Mouse (Mus musculus) lung, postnatal 25 days (tissue): ENCODE measurements around the gene Actn1.
A peak's percentile ranks its signal among the peaks of the same experiment; 100 is the strongest.

Source experiments
- DNase-seq: peaks from one replicate; pipeline ENCODE4 v3.0.0; 2022; ENCODE audit warnings: low spot score

Gene Actn1

DNA sequence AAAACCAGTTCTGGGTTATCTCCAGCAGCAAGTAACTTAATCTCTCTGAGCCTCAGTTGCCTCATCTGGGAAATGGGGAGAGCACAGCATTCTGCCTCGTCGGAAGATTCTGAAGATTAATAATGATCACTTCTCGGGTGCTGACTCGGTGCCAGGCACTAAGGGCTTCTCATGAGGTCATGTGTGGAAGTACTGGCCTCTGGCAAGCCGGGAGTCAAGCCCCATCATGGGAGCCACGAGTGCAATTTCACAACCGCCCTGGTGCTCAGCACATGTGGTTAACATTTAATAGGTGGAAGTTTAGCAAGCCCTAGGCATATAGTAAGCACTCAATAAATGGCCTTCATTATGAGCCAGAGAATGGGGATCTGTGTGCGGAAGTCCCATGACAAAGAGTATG, 125.0 kb downstream of the Actn1 start:
- DNase-seq, result peak; percentile 82

DNA sequence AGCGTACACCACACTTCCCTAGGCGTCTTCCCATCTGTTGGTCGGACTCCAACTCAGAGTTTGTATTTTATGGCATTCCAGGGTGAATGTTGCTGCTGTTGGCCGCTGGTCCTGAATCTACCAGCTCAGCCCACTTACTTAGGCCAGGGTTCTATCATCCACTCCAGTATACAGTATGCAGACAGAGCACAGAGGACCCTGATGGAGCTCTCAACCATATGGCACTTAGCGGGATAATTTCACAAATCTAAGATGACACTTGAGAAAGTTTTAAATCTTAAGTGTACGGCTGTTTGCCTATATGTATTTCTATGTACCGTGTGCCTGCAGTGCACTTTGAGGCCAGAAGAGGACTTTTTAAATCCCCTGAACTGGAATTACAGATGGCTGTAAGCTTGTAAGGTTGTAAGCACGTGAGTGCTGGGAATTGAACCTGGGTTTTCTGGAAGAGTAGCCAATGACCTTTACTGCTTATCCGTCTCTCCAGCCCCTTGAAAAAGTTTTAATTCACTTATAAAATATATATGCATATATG, 127.1 kb downstream of the Actn1 start:
- DNase-seq, result no peak

DNA sequence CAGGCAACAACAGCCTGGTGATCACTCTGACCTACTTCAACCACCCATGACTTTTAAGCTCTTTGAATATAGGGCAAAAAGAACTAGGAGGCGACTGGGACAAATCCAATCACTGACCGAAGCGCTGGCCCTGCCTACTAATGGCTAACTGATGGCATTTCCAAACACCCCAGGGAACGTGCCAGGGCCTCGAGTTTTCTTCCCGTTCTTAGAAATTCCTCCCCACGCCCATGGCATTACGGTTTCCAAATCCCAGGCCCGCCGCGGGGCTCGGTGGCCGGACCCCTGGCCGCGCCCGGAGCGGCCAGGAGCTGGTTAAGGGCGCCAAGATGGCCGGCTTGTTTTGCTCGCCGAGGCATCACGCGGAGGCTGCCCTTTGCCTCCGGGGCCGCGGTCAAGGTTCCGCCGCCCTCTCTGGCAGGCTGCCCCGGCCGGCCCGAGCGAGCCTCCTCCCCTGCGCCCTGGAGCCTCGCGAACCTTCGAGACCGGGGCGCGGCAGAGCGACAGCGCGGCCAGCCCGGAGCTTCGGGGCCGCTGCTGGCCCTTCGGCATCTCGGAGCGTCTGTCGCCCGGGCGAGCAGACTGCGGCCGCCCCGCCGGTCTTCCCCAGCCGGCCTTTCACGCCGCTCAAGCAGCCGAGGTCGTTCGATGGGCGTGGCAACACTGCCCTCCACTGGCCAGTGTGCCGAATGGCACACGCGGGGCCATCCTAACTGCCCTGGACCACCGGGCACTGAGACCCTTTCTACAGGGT, 127.7 kb downstream of the Actn1 start:
- peak; percentile 89 for DNase-seq

DNA sequence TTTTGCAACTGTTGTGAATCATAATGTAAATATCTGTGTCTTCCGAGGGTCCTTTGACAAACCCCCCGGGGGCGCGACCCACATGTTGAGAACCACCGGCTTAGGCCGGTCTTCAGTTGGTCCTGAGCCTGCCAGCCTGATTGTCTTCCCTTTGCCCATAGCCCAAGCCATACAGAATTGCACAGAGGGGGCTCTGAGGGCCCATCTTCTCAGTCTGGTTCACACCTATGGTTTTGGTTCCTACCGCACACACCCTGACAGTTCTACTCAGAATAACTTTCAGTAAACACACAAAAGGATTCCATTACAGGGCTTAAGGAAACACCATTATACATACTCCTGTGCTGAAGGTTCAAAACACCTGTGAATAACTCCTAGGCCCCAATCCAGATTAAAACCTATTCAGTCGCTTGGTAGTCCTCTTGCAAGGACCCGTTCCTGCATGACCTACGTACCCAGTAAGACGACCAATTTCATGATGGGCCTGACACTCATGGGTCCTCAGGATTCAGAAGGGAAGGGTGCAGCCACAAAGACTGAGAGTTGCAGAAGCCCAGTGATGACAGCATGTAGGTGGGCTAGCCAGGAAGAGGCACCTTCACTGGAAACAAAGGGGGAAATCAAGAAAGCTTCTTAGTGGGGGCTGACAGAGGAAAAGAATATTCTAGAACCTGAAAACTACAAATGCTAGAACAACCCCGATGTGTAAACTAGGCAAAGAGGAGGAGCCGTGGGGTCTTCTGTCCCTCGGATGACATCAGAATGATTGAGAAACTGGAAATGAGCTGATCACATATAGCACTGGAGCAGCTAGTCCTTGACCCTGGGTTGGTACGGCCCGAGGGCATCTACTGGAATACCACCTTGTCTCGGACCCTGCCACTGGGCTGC, 128.6 kb downstream of the Actn1 start:
- no peak for DNase-seq

DNA sequence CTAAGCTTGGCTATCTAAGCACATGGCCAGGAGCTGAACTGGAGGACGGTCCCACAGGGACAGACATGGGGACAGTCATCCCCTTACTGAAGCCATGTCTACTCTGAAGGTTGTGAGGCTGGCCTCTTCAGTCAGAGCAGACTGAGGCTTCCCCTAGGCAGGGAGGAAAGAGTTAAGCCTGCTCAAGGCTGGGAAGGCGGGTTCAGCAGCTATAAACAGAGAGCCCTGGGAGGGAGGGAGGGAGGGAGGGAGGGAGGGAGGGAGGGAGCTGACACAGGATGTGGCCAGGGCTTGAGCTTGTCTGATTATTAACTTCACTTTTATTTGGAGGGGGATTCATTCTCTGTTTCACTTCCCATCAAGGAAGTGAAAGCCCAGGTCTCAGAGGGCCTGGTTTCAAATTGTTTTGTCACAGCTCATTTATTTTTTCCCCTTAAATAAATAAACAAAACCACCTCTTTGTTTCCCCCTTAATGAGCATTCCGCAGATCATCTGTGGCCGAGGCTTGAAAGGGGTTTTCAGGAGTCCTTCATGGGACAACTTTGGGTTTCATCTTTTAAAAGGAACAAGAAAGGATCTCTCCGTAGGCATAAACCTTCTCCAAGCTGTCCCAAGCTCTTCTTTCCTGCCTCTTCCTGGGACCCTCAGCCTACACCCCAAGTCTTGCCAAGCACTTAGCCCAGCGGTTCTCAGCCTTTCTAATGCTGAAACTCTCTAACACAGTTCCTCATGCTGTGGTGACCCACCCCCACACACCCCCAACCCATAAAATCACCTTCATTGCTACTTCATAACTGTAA, 129.4 kb downstream of the Actn1 start:
- DNase-seq, result peak; percentile 50

DNA sequence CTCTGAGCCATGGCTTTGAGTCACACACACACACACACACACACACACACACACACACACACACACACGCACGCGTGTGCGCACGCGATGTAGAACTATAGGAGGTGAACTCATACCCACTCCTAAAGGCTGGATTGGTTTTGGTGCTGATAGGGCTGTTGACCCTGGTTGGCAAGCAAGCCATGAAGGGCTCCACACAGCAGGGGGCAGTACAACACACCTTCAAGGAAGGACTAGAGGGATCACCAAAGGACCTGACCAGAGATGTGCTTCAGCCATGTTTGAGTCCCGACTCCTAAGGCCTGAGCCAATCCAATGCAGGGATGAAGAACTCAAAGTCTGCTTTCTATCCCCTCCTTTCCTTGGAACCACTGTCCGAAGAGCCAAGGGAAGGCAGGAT, 130.6 kb downstream of the Actn1 start:
- peak; percentile 50 for DNase-seq

DNA sequence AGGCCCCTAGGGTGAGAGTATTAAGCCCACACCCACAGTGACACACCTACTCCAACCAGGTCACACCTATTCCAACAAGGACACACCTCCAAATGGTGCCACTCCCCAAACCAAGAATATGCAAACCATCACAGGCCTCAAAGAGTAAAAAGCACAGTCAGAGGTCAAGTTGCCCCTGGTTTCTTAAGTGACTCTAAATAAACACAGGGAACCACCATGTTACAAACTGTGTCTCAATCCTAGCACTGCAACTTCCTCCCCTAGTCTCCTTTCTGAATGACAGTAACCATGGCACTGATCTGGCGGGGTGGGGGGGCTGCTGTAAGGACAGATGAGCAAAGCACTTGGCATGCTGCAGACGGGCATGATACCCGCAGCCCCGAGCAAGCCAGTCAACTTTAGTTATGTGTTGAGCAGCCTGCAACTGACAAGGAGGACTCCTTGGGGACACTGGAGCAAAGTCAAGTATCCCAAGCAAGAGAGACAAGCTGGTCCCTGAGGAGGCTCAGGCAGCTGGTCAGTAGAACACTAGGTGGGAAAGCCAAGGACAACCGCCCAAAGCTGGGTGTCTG, 132.9 kb downstream of the Actn1 start:
- no peak for DNase-seq

DNA sequence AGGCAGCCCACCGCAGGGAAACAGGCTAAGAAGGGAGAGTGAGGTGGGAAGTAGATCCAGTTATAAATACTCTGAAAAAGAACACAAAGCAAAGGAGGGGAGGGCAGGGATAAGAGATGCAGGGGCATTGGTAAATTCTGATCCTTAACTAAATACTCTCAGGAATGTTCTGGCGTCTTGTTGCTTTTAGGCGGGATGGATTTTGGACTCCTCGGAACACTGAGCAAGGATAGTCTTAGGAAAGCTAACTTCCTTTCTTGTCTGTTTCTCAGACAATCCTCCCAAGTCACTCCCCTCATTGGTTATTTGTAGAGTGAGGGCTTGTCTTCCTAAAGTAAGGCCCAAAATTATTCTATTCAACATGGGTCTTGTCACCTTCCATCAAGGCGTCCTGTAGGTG, 134.9 kb downstream of the Actn1 start:
- no peak for DNase-seq

DNA sequence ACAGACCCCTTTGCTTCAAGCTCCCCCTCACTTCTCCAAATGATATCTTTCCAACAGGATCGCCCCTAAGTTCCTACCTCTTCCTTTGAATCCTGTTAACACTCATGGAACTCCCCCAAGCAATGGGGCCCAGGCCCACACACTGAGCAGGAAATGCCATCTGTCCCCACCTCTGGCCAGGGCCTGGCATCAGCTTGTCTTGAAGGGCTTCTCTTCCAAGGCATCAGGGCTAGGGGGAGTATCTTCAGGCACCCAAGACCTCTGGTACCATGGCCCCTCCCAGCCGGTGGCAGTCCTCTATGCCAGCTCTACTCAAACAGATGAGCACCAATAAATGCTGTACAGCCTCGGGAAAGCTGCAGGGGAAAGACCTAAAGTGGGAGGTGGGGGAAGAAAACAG, 135.4 kb downstream of the Actn1 start:
- no peak for DNase-seq

DNA sequence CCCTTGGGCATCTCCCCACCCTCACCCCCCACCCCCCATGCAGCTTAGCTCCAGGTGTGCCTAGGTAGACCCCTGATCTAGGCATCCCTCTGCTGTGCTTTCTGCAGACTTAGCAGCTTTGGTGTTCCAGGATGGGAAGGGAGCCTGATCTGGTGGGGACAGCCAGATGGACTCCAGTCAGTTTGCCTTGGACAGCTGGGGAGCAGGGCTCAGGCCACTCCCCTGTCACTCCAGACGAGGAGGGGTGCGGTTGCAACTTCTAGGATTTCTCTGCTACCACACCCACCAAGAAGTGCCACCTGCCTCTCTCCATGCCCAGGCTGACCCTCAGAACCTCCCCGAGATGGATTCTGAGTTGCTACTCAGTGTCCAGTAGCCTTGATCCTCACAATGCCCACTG, 136.0 kb downstream of the Actn1 start:
- no peak for DNase-seq

DNA sequence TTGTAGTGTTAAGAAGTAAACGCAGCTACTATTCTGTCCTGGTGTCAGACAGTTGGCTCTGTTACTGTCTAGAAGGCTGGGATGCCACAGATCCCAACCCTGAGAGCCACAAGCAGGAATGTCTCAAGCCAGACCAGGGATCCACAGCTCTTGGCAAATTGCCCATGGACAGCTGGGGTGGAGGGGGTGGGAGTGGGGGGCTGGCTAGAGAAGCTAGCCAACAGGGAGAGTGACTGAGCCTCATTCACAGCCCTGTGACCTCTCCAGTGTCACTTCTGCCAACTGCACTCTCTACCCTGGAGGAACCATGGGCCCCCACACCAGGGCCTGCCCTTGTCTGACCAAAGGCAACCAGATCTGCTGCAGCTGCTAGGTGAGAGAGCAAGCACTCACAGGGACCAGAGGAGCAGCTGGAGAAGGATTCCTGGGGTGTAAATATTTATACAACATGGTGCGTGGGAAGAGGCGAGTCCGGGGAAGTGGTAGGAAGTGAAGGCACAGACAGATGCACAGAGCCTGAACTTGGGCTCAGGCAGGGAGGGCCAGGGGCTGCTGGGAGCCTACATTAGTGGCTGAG, 136.9 kb downstream of the Actn1 start:
- DNase-seq, result peak; percentile 69

DNA sequence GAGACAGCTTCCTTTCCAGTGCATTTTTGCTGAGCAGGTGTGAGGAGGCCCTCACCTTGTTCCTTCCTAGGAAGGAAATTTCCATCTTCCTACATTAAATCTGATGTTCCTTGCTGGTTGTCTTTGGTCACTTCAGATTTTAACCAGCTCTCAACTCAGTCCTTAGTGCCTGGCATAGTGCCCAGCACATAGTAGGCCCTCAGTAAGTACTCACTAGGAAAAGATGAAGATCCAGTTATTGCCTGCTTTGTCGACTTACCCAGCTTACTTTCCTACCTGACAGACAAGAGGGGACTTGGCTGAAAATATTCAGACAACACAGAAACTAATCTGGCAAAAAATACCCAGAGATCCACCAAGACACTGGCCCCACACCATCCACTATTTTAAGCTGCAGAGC, 138.7 kb downstream of the Actn1 start:
- DNase-seq, result no peak

DNA sequence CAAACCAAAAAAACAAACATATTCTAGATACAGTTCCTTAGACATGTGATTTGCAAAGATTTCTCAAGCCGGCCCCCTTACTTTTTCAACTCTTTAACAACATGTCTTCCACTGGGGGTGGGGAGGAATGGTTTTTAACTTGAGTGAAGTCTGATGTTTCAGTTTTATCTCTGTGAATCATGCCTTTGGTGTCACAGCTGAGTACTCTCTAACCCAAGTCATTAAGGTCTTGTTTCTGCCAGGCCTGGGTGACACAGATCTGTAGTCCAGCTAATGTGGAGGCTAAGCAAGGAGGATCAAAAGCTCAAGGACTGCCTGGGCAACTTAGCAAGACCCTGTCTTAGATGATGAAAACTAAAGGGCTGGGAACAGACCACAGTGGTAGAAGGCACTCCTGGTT, 141.6 kb downstream of the Actn1 start:
- DNase-seq, result no peak
